Mouse (Mus musculus) myocyte (in vitro differentiated cells): ENCODE measurements around the gene Crp.

Experiments
- E2F4 ChIP-seq: IDR thresholded peaks from one replicate; pipeline ENCODE4 v1.6.1; 2011; ENCODE audit warnings: mild to moderate bottlenecking, control low read depth, moderate library complexity; ENCODE audit not compliant: insufficient read depth
- MAX ChIP-seq: IDR thresholded peaks from one replicate; pipeline ENCODE4 v1.6.1; 2011; ENCODE audit warnings: low read depth, mild to moderate bottlenecking, control low read depth
- MYOD1 ChIP-seq, 3 experiments: IDR thresholded peaks; one replicate each; pipeline ENCODE4 v1.6.1; 2011; ENCODE audit warnings: control low read depth in 2 of 3, low read depth in 2 of 3, mild to moderate bottlenecking in 2 of 3, moderate library complexity in 1 of 3; ENCODE audit not compliant: insufficient read length in 2 of 3, control insufficient read depth in 1 of 3
- POLR2A ChIP-seq: IDR thresholded peaks from one replicate; pipeline ENCODE4 v1.6.1; 2011; ENCODE audit warnings: low read depth, mild to moderate bottlenecking, control low read depth, moderate library complexity; ENCODE audit not compliant: insufficient read length
- POLR2AphosphoS2 ChIP-seq: IDR thresholded peaks from one replicate; pipeline ENCODE4 v1.6.1; 2011; ENCODE audit warnings: low read depth, control low read depth; ENCODE audit not compliant: insufficient read length
- SRF ChIP-seq: IDR thresholded peaks from one replicate; pipeline ENCODE4 v1.6.1; 2011; ENCODE audit warnings: low read depth; ENCODE audit not compliant: control insufficient read depth, insufficient read length
- TCF12 ChIP-seq: IDR thresholded peaks from one replicate; pipeline ENCODE4 v1.6.1; 2011; ENCODE audit warnings: mild to moderate bottlenecking, control low read depth; ENCODE audit not compliant: poor library complexity, insufficient read depth, severe bottlenecking
- TCF3 ChIP-seq: IDR thresholded peaks from one replicate; pipeline ENCODE4 v1.6.1; 2011; ENCODE audit warnings: low read depth, control low read depth; ENCODE audit not compliant: insufficient read length
- USF1 ChIP-seq: IDR thresholded peaks from one replicate; pipeline ENCODE4 v1.6.1; 2011; ENCODE audit warnings: low read depth, mild to moderate bottlenecking, control low read depth, moderate library complexity

DNA sequence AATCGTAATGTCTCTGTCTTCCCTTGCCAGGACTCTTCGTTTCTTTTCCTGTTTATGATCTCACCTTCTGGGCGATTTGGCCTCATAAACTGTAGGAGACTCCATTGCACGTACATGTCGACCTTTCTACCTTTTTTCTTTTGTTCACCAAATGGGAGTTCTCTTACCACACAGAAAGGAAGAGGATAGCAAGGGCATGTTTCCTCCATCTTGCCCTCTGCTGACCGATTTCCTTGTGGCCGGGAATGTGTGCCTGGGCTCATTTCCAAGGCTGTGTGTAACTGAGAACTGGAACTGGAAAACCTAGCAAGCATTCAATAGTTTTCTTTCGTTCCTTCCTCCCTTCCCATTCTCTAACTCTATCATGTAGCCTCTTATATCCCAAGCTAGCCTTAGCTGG, 38.2 kb upstream of the Crp start:
- TF ChIP-seq POLR2A (no peak), POLR2AphosphoS2 (no peak), USF1 (no peak), MAX (no peak), MYOD1 (IDR thresholded peaks at IDR 0.05; ENCODE audit: control insufficient read depth in 1 of 3, insufficient read length in 2 of 3, low read depth in 2 of 3) (no peak), TCF12 (no peak), TCF3 (no peak), E2F4 (no peak), SRF (no peak)
